Mouse (Mus musculus) central nervous system, embryonic 14 days (tissue): Measurements from ENCODE around the gene Snx21. TPM values are rescaled to one million over a fixed set of nuclear protein-coding genes. Genes with fewer than 3 reads are reported as not detected.

ENCODE experiments used
- polyA plus RNA-seq: library from polyadenylated mRNA; depleted of rRNA; stranded (reverse); fragments of >200 nt; gene quantifications from 2 replicates; pipeline ENCODE4 v1.2.3, GENCODE M21; 2012; rRNA removed

Snx21 gene
- 20.5 and 22.1 TPM in 2 replicates for polyA plus RNA-seq

DNA sequence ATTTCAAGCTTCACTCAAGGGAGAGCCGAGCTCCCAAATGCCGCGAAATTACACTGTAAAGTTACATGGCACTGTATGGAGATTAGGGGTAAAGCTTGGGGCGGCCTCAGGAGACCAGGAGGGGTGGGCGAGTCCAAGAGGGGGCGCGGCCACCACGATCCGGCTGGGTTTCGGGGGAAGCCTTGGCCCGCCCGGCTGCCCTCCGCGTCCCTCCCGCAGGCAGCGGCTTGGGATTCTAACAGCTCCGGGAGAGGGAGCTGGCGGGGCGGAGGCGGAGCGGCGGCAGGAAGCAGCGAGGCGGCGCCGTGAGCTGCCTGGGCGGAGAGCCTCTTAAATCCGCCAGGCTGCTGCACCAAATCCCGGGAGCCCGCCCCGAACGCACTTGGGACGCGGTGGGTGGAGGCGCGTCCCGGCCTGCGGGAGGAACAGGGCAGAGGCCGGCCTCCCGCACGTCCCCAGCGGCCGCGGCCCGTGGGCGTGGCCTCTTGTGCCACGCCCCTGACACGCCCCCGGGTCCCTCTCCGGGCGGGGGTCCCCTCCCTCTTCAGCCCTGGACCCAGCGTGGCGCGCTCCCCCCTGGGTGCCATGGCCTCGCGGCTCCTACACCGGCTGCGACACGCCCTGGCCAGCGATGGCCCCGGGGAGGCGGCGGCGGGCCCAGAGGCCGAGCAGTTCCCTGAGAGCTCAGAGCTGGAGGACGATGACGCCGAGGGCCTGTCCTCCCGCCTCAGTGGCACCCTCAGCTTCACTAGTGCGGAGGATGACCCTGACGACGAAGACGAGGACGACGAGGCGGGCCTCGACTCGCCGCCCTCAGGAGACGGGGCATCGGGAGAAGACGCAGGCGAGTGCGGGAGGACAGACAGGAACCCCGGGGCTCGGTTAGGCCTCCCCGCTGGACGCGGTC is at the start of gene Snx21:
Gene Snx21 (plus strand): TSS at position 343 of the 907 bp plus-strand sequence.

GRCm38 (mm10) chr2:164745843-164746479 is 39.7 kb upstream of the Snx21 start, which contains the start of the genes Wfdc3 and Dnttip1:
Wfdc3 (minus strand) TSS chr2:164745931.
Dnttip1 (plus strand) TSS chr2:164745983.

GRCm38 (mm10) chr2:164769258-164770037 is 16.2 kb upstream of the Snx21 start, which contains the start of gene Ube2c:
Ube2c (plus strand) TSS chr2:164769898.

DNA sequence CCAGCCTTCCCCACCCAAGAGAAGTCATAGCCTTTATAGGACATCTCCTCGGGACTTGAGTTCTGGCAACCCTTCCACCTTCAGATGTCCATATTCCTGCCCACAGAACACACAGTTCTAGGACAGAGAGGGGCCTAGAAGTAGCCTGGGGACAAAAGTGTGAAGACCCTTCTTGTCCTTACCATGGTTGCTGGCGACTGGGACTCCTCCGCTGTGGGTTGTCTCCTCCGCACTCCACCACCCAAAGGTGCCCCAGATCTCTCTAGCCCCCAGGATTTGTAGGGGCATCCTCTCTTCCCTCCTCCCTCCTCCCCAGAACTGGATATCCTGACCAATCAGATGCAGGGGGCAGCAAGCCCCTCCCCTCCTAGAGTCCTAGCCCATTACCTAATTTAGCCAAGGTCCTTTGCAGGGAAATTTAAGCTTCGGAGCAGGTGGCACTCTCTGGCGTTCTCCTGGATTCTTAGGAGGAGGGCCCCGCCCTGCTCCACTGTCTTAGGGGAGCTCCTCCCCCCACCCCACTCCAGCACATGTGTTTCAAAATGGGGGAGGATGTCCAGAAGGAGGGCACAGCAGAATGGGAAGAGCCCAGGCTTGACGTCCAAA is 6.0 kb upstream of the Snx21 start, which contains the start of gene Tnnc2:
Gene Tnnc2 (minus strand): TSS at position 487 of the 606 bp plus-strand sequence.

GRCm38 (mm10) chr2:164804533-164805331 is 19.1 kb downstream of the Snx21 start, which contains the start of the genes Acot8 and Zswim3:
Acot8 (minus strand) TSS chr2:164804882.
Zswim3 (plus strand) TSS chr2:164805098.

DNA sequence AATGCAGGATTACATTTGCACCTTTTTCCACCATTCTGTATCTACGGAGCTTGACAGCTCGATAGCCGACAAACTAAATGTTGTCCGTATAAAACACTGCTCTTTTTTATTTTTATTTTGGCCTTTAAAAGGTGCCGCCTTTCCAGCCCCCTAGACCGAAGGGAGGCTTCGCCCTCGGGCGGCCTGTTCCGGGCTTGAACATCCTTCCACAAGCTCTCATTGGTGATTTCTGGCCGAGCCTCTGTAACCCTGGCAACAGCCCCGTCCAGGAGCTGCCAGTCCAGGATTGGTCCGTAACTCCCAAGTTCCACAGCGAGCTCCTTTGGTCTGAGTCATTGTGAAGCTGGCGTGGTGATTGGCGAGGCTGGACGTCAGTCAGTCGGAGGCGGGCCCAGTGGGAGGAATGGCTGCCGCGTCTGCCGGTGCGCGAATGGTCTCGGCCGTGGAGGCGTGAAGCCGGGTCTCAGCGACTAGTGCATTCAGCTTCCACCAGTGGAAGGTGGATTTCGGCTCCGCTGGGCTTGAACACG is 37.1 kb downstream of the Snx21 start, which contains the start of gene Zswim1:
Gene Zswim1 (plus strand): TSS at position 51 of the 530 bp plus-strand sequence.

GRCm38 (mm10) chr2:164828437-164828836 is 42.8 kb downstream of the Snx21 start, which contains the start of gene Spata25:
Spata25 (minus strand) TSS chr2:164828537.

DNA sequence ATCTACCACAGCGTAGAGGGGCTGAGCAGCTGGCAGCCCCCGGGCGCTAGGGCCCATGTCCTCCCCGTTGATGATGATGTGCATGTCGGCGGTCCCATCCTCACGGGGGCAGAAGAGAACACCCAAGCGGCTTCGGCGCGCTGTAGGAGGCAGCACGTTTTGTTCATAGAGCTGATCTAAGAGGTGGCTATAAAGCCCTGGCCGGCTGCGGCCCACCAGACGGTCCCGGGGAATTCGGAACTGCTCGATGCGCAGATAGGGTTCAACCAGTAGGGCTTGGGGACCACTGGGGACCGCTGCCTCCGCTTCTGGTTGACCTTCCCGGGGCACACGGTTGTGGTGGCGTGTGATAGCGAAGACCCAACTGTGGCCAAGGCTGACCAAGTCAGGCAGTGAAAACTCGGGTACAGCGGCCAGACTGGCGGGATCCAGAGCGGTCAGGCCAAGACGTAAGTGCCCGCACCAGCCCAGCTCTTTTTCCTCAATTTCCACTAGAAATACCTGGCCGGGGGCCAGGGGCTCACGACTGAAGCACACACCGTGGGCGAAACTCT is 47.2 kb downstream of the Snx21 start, which contains the start of gene Ctsa:
Gene Ctsa (plus strand): TSS at position 126 of the 554 bp plus-strand sequence.

GRCm38 (mm10) chr2:164833314-164833959 is 47.8 kb downstream of the Snx21 start, which contains the start of gene Neurl2:
Neurl2 (minus strand) TSS chr2:164833456.

Other genes with a start within 250 kb of the Snx21 start
- gene Wfdc2, start 223.4 kb upstream of the Snx21 start, polyA plus RNA-seq, result 4.5 and 14.3 TPM in 2 replicates
- gene Spint3, start 212.4 kb upstream of the Snx21 start, polyA plus RNA-seq, result not detected in 2 replicates
- gene Wfdc6a, start 200.4 kb upstream of the Snx21 start, polyA plus RNA-seq, result not detected in 2 replicates
- not detected in 2 replicates for gene Eppin, start 192.2 kb upstream of the Snx21 start, polyA plus RNA-seq
- gene Wfdc6b, start 172.3 kb upstream of the Snx21 start, polyA plus RNA-seq, result not detected in 2 replicates
- gene Wfdc8, start 172.2 kb upstream of the Snx21 start, polyA plus RNA-seq, result 0.04 TPM in 1 of 2 replicates, not detected in the other
- not detected in 2 replicates for gene Wfdc16, start 147.0 kb upstream of the Snx21 start, polyA plus RNA-seq
- gene Wfdc10, start 129.8 kb upstream of the Snx21 start, polyA plus RNA-seq, result not detected in 2 replicates
- gene Wfdc9, start 129.2 kb upstream of the Snx21 start, polyA plus RNA-seq, result not detected in 2 replicates
- not detected in 2 replicates for gene Wfdc11, start 111.7 kb upstream of the Snx21 start, polyA plus RNA-seq
- not detected in 2 replicates for gene Wfdc13, start 100.7 kb upstream of the Snx21 start, polyA plus RNA-seq
- gene Spint4, start 87.3 kb upstream of the Snx21 start, polyA plus RNA-seq, result not detected in 2 replicates
- not detected in 2 replicates for gene Spint5, start 70.5 kb upstream of the Snx21 start, polyA plus RNA-seq
- gene Wfdc3, start 39.9 kb upstream of the Snx21 start, polyA plus RNA-seq, result 1.0 and 1.1 TPM in 2 replicates
- 60.1 and 64.9 TPM in 2 replicates for gene Dnttip1, start 39.8 kb upstream of the Snx21 start, polyA plus RNA-seq
- 143 and 191 TPM in 2 replicates for gene Ube2c, start 15.9 kb upstream of the Snx21 start, polyA plus RNA-seq
- gene Tnnc2, start 5.9 kb upstream of the Snx21 start, polyA plus RNA-seq, result 0.54 and 60.3 TPM in 2 replicates
- 30.2 and 33.6 TPM in 2 replicates for gene Acot8, start 19.1 kb downstream of the Snx21 start, polyA plus RNA-seq
- gene Zswim3, start 19.3 kb downstream of the Snx21 start, polyA plus RNA-seq, result 8.6 and 9.6 TPM in 2 replicates
- gene Zswim1, start 36.9 kb downstream of the Snx21 start, polyA plus RNA-seq, result 11.8 and 12.3 TPM in 2 replicates
- gene Spata25, start 42.7 kb downstream of the Snx21 start, polyA plus RNA-seq, result 0.31 and 0.49 TPM in 2 replicates
- 126 and 143 TPM in 2 replicates for gene Ctsa, start 47.0 kb downstream of the Snx21 start, polyA plus RNA-seq
- 4.2 and 5.6 TPM in 2 replicates for gene Neurl2, start 47.6 kb downstream of the Snx21 start, polyA plus RNA-seq
- 62.6 and 75.4 TPM in 2 replicates for gene Pltp, start 71.9 kb downstream of the Snx21 start, polyA plus RNA-seq
- gene Pcif1, start 93.5 kb downstream of the Snx21 start, polyA plus RNA-seq, result 49.4 and 52.0 TPM in 2 replicates
- 38.2 and 41.2 TPM in 2 replicates for gene Zfp335, start 125.9 kb downstream of the Snx21 start, polyA plus RNA-seq
- 17.1 and 19.8 TPM in 2 replicates for gene Mmp9, start 155.0 kb downstream of the Snx21 start, polyA plus RNA-seq
- gene Slc12a5, start 175.0 kb downstream of the Snx21 start, polyA plus RNA-seq, result 68.2 and 75.9 TPM in 2 replicates
- gene Ncoa5, start 249.0 kb downstream of the Snx21 start, polyA plus RNA-seq, result 113 and 127 TPM in 2 replicates